Mouse (Mus musculus): Measurements from ENCODE around the gene Kcnd3. TPM values are rescaled to one million over a fixed set of nuclear protein-coding genes. Genes with fewer than 3 reads are reported as not detected.

Kcnd3 gene
- polyA plus RNA-seq, 1 experiment from 2014 or later: 5.6 TPM

DNA sequence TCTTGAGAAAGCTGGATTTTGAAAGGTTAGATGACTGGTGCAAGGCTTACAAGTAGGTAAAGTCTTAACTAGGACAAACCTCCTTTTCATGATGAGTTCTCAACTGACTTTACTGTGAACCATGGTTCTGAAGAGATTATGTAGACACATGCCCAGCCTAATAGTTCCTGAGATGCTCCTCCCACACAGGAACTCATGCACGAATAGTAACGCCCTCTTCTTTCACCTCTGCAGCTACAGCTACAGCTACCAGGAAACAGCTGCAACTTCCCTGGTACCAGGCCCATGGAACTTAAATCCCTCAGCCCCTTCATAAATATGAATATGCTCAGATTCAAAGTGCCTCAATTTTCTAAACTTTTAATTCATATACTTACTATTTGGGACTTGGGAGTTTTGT is 223.8 kb downstream of the Kcnd3 start:
- ATAC-seq: no peak
- Histone ChIP-seq H3K4me3 (no peak overlapping the region), H3K27ac (no peak overlapping the region), H3K9ac (no peak overlapping the region), H3K36me3 (ENCODE audit: poor library complexity, severe bottlenecking) (peaks cover 41% of the 10 kb centered on the region), H3K9me3 (replicated peaks) (no peaks in the 10 kb centered on the region), H3K4me2 (no peak overlapping the region), H3K4me1 (peaks cover 6% of the 10 kb centered on the region; the same call in 1 of the 2 replicates), H3K27me3 (no peaks in the 10 kb centered on the region)
- 36% methylated on average over 2 of the region's 2 CpGs for WGBS

DNA sequence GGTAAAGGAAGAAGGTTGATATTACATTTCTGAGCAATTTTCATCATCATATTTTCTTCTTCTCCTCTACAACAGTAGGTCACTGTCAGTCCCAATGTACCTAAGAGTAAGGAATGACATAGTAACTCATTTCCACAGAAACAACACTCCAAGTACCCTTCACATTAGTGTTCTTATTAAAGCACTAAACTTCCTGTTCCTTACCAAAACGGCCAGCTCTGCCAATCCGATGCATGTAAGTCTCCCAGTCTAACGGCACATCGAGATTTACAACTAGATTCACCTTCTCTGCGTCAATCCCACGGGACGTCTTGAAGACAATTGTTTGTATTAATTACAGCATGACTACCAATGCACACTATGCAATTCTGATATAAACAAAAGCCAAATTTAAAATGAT is 228.2 kb downstream of the Kcnd3 start:
- no peak for ATAC-seq
- WGBS: 93% methylated on average over 7 of the region's 7 CpGs
- peaks cover 6% of the 10 kb centered on the region; the same call in 1 of the 2 replicates for H3K4me1 ChIP-seq
- H3K27me3 ChIP-seq: no peaks in the 10 kb centered on the region
- H3K4me3 ChIP-seq: no peak overlapping the region
- no peaks in the 10 kb centered on the region for H3K9me3 ChIP-seq (replicated peaks)
- peaks cover 70% of the 10 kb centered on the region for H3K36me3 ChIP-seq (ENCODE audit: poor library complexity, severe bottlenecking)
- H3K4me2 ChIP-seq: no peak overlapping the region
- H3K27ac ChIP-seq: no peak overlapping the region
- H3K9ac ChIP-seq: no peak overlapping the region

DNA sequence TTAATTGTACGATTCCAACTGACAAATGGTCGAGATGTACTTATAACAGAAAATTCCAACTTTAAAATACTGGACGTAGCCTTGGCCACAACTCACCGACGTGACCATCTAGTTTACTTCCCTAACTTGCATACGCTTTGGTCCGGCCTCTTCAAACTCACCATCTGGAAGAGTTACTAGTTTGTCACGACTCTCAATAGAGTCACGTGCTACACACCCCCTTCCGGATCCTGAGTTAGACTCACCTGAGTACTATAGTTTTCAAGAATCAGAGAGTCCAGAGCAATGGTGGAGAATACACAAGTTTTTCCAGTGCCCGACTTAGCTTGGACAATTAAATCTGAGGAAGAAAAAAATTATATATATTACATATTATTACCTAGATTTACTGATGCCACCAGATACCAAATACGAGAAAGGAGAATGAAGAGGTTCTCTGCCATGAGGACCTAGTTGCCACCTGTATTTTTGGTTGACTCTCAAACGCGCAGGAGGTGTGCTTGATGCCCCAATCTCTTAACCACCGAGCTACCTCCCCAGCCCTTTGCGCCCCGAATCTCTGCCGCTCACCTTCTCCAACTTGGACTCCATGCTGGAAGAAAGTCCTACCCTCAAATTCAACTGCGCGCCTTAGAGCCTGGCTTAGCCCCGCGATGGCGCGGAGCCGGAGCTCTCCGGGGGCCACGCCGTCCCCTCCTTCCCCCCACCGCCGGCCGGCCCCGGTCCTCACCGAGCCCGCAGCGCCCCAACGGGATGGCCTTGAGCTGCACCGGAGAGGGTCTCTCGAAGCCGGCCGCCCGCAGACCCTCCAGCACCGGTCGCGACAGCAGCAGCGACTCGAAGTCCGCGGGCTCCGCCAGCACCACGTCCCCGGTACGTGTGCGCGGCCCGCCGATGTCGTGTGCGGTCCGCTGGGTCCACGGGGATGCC is 234.5 kb downstream of the Kcnd3 start:
- peak overlapping the region; percentile 76 for H3K27ac ChIP-seq
- peak overlapping the region; percentile 95 for H3K9ac ChIP-seq
- H3K4me1 ChIP-seq: peaks cover 9% of the 10 kb centered on the region
- no peaks in the 10 kb centered on the region for H3K27me3 ChIP-seq
- no peak for ATAC-seq
- no peaks in the 10 kb centered on the region for H3K9me3 ChIP-seq (replicated peaks)
- 10% methylated on average over 60 of the region's 60 CpGs for WGBS
- peak overlapping the region; percentile 94 for H3K4me3 ChIP-seq
- H3K36me3 ChIP-seq (ENCODE audit: poor library complexity, severe bottlenecking): peaks cover 24% of the 10 kb centered on the region
- H3K4me2 ChIP-seq: peak overlapping the region; percentile 78

DNA sequence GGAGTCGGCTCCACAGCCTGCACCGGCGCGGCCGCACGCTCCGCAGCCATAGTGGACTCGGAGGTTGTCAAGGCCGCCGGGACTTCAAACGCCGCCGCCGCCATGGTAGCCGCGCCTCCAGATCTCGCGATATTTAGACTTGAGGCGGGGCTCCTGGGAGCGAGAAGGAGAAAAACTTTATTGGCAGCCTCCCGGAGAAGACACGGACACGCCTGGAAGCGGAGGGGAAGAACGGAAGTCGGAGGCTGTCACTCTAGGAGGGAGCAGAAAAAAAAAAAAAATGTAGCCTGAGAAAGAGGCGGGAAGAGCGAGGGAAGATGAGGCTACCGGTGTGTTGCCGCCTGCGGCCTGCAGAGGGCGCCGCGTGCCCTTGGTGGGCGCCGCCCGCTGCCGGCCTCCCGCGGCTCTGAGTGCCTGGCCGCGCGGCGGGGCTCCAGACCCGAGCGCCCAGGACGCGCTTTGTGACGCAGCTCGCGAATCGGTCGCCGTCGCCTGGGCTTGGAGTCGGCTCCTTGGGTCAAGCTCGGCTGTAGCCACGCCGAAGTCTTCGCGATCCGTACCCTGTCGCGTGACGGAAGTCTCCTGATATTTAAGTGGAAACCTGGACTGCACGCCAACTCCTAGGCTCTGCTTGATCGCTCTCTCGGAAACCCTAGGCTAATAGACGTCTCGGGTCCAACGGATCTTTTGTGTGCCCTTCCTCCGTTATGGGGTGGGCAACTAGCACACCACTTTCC is 235.4 kb downstream of the Kcnd3 start, which contains the start of gene Ddx20:
Ddx20 (minus strand) TSS at position 251 of the 737 bp plus-strand sequence.
- Histone ChIP-seq H3K4me1 (peaks cover 9% of the 10 kb centered on the region), H3K4me2 (peak within 1 kb of the TSS; percentile 78), H3K4me3 (peak within 1 kb of the TSS; percentile 94), H3K9ac (peak within 1 kb of the TSS; percentile 95), H3K36me3 (ENCODE audit: poor library complexity, severe bottlenecking) (peaks cover 19% of the 10 kb centered on the region), H3K9me3 (replicated peaks) (no peaks in the 10 kb centered on the region), H3K27ac (peak within 1 kb of the TSS; percentile 76), H3K27me3 (no peaks in the 10 kb centered on the region)
- ATAC-seq: peak; percentile 97
- under 1% methylated on average over 72 of the region's 72 CpGs for WGBS

DNA sequence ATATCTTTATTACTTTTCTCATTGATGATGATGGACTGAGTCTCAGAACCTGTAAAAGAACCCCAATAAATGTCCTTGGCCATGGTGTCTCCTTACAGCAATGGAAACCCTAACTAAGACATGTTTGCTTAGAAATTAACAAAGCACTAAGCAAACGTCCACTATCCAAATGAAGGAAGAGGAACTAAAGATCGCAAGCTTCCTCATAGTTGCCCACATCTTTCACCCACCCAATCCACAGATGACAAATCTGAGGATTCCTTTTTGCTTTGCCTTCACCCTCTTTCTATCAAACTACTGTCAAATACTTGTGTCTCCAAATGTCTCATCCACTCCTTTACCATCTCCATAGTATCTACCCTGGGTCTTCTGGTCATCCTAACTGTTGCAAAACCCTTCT is 236.4 kb downstream of the Kcnd3 start:
- 0 out of 2 replicates have a peak overlapping the region, but pooled peaks have one; percentile 78 for H3K4me2 ChIP-seq
- WGBS: 90% methylated on average over 2 of the region's 2 CpGs
- H3K9me3 ChIP-seq (replicated peaks): no peaks in the 10 kb centered on the region
- H3K4me1 ChIP-seq: peaks cover 9% of the 10 kb centered on the region
- peaks cover 10% of the 10 kb centered on the region for H3K36me3 ChIP-seq (ENCODE audit: poor library complexity, severe bottlenecking)
- no peak overlapping the region for H3K4me3 ChIP-seq
- H3K9ac ChIP-seq: no peak overlapping the region
- no peak overlapping the region for H3K27ac ChIP-seq
- H3K27me3 ChIP-seq: no peaks in the 10 kb centered on the region
- ATAC-seq: no peak

DNA sequence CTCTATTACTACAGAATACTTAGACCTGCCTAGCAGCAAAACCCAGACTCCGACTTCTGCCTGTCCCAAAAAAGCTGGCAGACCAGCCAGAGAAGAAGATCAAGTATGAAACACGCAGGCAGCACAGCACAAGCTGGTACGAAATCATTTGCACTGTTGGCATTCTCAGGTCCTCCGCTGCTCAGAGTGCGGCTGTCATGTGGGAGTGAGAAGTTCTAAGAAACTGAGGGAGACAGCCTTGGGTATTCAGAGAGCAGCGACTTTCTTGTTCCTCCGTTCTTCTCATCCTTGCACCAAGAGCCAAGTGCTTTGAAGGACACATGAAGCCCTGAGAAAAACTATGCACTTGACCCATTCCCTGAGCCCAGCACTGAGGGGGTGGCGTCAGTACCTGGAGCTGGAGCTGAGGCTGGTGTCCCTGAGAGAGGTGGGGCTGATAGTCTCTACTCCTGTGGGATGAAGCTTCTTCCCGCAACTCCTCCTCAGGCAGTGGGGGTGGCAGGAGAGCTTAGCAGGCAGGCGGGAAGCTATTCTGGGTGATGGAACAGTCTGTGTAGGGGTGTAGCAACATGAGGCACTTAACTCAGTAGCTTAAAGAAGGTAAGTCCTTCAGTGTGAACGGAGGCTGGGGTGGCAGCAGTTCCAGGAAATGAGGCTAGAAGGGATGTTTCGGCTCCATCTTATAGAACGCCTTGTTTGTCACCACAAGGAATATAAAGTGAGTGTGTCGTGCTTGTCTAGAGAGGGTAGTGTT is 241.4 kb downstream of the Kcnd3 start:
- Histone ChIP-seq H3K36me3 (ENCODE audit: poor library complexity, severe bottlenecking) (no peaks in the 10 kb centered on the region), H3K4me2 (no peak overlapping the region), H3K4me3 (no peak overlapping the region), H3K27me3 (no peaks in the 10 kb centered on the region), H3K9me3 (replicated peaks) (no peaks in the 10 kb centered on the region), H3K9ac (no peak overlapping the region), H3K27ac (no peak overlapping the region), H3K4me1 (peaks cover 20% of the 10 kb centered on the region)
- ATAC-seq: no peak
- WGBS: 79% methylated on average over 14 of the region's 14 CpGs

DNA sequence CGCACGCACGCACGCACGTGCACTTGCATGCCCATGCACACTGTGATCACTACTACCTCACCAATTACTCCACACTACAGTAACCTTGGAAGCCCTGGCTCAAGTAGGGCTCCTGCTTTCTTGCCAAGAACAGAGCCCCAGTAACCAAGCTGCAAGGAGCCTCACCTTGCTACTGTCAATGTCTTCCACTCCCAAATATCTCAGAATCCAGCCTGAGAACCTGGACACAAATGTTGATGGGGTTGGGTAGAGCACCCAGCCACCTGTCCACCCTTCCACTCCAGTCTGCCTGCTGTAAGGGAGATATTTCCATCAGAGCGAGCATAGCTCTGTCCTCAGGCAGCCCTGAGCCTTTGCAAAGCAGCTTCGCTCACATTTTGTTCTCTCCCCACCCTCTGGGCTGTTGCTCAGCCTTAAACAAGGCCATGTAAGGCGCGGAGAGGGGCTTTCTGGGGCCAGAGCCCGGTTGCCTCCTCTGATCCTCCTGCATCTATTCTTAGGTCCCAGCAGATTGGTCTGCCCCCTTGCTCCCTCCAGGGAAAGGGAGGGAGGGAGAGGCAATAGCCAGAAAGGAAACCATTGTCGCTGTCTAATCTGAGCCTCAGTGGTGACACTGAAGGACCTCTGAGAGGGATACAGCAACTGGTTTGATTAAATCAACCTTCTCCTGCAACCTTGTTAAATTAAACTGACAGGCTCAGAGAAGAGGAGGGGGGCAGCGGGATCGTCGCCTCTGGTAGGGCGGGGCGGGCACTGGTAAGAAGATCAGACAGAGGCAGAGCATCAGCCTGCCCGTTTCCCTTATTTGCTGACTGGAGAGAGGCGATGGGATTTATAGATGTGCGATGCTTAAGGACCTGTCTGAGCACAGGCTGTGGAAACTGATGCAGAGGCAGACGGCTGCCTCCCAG is 243.6 kb downstream of the Kcnd3 start:
- no peaks in the 10 kb centered on the region for H3K36me3 ChIP-seq (ENCODE audit: poor library complexity, severe bottlenecking)
- H3K27ac ChIP-seq: peak overlapping the region; percentile 58
- 0 out of 2 replicates have a peak overlapping the region, but pooled peaks have one; percentile 1 for H3K4me3 ChIP-seq
- H3K9me3 ChIP-seq (replicated peaks): no peaks in the 10 kb centered on the region
- H3K4me1 ChIP-seq: peaks cover 26% of the 10 kb centered on the region
- ATAC-seq: peak; percentile 61
- peak overlapping the region; percentile 44 for H3K4me2 ChIP-seq
- H3K27me3 ChIP-seq: no peaks in the 10 kb centered on the region
- 26% methylated on average over 20 of the region's 20 CpGs for WGBS
- peak overlapping the region; percentile 59 for H3K9ac ChIP-seq

DNA sequence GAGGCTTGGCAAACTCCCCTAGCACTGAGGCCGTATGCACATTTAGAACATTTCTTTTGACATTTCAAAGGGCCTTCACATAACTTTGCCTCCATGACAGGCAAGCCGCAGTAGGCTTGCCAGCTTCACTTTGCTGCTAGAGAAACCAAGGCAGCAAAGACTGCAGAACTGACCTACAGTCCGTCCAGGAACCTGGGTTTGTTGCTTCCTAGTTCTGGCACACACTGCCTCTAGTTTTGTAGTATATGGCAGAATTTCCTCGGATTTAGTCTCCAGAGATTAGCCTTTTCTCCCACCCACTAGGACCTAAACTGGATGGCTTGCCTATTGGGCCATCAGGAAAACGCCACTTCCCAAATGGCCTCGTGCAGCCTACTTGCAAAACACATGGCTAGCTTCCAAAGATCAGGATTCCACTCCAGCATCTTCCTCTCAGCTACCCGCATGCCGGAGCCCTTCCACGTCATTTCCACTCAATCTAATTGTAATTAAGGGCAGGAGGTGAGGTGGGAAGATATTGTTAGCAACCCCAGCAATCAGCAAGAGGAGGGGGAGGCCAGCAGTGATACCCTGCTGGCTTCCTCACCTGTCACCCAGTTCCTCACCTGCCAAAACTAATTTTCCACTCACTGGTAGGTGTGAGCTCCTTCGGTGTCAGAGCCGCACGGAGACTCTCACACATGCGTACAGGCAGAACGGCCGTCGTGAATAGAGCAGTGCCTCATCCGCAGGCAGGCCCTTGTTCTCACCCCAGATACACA is 244.4 kb downstream of the Kcnd3 start:
- peak overlapping the region; percentile 59 for H3K9ac ChIP-seq
- no peak for ATAC-seq
- peak overlapping the region; percentile 44 for H3K4me2 ChIP-seq
- H3K9me3 ChIP-seq (replicated peaks): no peaks in the 10 kb centered on the region
- H3K27me3 ChIP-seq: no peaks in the 10 kb centered on the region
- no peak overlapping the region for H3K4me3 ChIP-seq
- no peaks in the 10 kb centered on the region for H3K36me3 ChIP-seq (ENCODE audit: poor library complexity, severe bottlenecking)
- 52% methylated on average over 17 of the region's 17 CpGs for WGBS
- peak overlapping the region; percentile 58 for H3K27ac ChIP-seq
- peaks cover 26% of the 10 kb centered on the region for H3K4me1 ChIP-seq

DNA sequence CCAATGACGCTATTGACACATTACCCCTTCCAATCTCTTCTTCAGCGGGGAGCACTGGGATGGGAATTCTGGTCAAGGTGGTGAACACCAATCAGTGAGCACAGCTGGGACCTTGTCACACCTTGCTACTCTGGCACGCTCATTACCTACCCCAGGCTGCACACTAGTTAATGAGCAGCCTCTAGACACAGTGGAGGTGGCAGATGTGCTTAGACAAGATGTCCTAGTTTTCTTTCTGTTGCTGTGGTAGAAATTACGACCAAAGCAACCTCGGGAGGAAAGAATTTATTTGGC is 245.0 kb downstream of the Kcnd3 start:
- peak; percentile 52; the same call in 1 of the 2 replicates for ATAC-seq
- no peaks in the 10 kb centered on the region for H3K36me3 ChIP-seq (ENCODE audit: poor library complexity, severe bottlenecking)
- WGBS: 69% methylated on average over 5 of the region's 5 CpGs
- no peak overlapping the region for H3K4me2 ChIP-seq
- H3K9ac ChIP-seq: no peak overlapping the region
- no peak overlapping the region for H3K27ac ChIP-seq
- peaks cover 5% of the 10 kb centered on the region; the same call in 1 of the 2 replicates for H3K27me3 ChIP-seq
- H3K4me3 ChIP-seq: no peak overlapping the region
- no peaks in the 10 kb centered on the region for H3K9me3 ChIP-seq (replicated peaks)
- H3K4me1 ChIP-seq: peaks cover 26% of the 10 kb centered on the region

DNA sequence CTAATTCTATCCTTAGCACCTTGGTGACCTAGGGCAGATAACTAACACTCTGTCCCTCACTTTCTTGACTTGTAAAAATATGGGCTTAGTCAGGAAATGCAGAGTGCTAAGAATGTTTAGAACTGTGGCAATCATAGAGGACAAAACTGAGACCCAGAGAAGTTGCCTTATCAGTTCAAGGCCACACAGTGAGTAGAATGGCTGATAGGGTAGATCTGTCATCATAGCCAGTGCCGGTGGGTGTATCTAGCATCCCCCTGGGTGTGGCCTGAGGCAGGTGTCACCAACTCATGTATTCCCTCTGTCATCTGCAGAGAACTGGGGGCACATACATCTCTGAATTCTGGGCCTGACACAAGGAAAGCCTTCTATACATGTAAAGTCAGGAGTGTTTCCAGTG is 246.2 kb downstream of the Kcnd3 start:
- ATAC-seq: no peak
- Histone ChIP-seq H3K27me3 (peaks cover 9% of the 10 kb centered on the region), H3K4me1 (peaks cover 26% of the 10 kb centered on the region), H3K4me2 (no peak overlapping the region), H3K4me3 (no peak overlapping the region), H3K27ac (no peak overlapping the region), H3K36me3 (ENCODE audit: poor library complexity, severe bottlenecking) (no peaks in the 10 kb centered on the region), H3K9me3 (replicated peaks) (no peaks in the 10 kb centered on the region), H3K9ac (no peak overlapping the region)
- 73% methylated on average over 1 of the region's 1 CpGs for WGBS

Measured in forebrain, embryonic 13.5 days (tissue).